Mouse (Mus musculus): ENCODE data around the gene Fam229b.

GRCm38 (mm10) chr10:39108837-39109488 lies 24.8 kb downstream of the Fam229b start:
- TF ChIP-seq CTCF (IDR thresholded peaks at IDR 0.05; ENCODE audit: low read depth, low read length), result no peak
- TF ChIP-seq GATA1 (IDR thresholded peaks at IDR 0.05; ENCODE audit: borderline replicate concordance, low read length), result no peak
- no peak for TF ChIP-seq GATA2 (IDR thresholded peaks at IDR 0.05; ENCODE audit: borderline replicate concordance, low read depth, low read length)
